Mouse (Mus musculus) c-Kit-positive CD71-positive TER-119-positive erythroid progenitor cells, embryonic 14.5 days (primary cell): Measurements from ENCODE around the gene Plpp2.
A peak's percentile ranks its signal among the peaks of the same experiment; 100 is the strongest.

Source experiments
- DNase-seq: peaks from one replicate; pipeline ENCODE4 v3.0.0-alpha.2; 2013; ENCODE audit warnings: low spot score

The Plpp2 gene

DNA sequence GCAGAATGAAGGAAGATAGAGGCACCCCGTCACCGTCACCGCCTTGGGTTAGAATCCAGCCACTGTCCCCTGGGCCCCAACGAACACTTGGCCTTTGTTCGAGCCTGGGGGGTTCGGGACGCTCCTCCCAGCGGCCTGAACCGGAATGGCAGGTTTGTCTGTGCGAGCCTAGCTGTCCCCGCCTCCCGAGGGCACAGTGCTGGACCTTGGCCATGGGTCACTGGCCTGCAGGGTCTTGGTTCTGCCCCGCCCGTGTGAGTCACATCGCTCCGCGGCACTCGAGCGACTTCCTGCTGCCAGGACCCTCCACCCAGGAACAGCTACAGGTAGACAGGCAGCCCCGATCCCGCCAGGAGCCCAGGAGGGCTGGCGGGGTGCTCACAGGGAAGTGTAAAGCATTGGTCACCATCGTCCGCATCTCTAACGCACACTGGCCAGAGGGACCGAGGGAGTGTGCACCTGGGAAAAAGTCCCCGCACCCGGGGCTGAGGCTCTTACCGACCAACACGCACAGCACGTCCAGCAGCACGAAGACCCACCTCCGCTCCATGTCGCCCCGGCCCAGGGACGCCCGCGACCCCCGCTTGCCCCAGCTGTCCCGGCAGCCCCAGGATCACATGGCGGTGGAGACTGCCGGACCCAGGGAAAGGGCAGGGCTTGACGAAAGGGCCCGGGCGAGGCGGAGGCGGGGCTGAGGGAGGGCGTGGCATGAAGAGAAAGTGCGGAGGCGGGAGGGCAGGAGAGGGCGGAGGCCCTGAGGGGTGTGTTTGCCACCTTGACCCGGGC is at the start of gene Plpp2:
Plpp2 (minus strand) TSS at position 671 of the 786 bp plus-strand sequence.
- DNase-seq, result peak; percentile 69

DNA sequence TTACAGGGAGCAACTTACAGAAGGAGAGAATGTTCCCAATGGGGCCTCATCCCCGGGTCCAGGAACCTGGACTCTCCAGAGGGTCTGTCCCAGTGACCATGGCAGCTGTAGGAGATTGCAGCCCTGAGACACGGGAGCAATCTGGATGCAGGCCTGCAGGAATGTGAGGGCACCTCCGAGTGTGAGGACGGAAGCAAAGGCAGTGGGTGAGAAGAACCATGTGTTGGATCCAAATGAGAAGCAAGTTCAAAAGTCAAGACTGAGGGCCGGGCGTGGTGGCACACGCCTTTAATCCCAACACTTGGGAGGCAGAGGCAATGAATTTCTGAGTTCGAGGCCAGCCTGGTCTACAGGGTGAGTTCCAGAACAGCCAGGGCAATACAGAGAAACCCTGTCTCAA is 47.9 kb upstream of the Plpp2 start:
- no peak for DNase-seq

DNA sequence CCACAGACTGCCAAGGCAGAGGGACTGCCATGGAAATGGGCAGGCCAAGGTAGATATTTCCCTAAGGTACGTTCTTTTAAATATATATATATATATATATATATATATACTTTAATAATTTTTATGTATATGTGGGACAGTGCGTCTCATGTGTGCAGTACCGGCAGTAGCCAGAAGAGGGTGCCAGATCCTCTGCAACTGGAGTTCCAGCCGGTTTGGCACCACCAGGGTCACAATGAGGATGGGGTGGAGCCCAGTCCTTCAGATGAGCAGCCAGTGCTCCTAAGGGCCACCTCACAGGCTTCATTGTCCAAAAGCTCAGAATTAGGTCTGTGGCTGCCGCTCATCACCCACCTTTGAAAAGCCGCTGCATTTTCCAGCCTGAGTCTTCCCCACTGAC is 47.2 kb upstream of the Plpp2 start:
- peak; percentile 47 for DNase-seq

DNA sequence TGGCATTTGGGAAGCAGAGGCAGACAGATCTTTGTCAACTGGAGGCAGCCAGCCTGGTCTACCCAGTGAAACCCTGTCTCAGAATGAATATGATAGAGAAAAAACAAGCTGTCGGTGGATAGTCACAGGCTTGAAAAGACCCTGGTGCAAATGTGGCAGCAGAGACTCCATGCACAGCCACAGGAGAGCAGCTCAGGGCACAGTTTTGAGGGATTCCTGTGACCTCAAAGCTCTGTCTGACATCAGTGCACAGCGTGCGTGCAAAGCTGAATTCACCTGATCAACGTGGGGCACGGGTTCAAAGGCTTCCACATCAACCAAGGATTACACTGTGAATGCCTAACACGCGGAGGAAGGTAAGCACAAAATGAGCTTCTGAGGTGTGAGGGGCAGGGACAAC is 46.8 kb upstream of the Plpp2 start:
- DNase-seq, result no peak

DNA sequence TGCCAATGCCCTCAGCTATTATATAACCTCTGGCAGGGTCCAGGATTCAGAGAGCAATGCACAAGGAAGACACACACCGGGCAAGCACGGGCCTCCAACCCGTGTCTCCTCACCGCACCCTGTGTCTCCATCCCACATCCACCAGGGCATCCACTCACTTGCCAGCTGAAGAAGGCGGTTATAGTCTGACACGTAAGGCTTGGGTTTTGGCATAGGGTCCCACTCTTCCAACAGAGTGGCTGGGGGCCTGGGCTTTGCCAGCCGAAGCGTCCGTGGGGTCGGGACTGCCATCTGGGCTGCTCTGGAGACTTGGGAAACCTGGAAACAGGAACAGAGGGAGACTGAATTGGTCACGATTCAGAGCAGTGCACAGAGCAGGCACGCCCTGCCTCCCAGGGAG is 46.2 kb upstream of the Plpp2 start:
- no peak for DNase-seq

DNA sequence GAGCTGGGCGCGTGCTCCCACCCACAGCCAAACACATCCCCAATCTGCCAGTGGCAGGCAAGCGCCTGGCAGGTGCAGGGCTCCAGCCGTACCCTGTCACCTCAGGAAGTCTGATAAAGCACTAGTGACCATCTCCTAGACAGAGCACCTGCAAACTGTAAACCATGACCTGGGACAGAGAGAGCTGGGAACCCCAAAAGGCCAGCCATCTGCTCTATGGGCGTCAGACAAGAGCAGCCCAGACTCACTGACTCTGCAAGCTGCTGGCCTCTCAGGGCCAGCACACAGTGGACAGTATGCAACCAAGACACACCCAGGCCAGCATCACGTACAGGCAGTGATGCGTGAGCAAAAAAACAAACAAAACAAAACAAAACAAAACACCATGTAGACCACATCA is 45.3 kb upstream of the Plpp2 start:
- no peak for DNase-seq

DNA sequence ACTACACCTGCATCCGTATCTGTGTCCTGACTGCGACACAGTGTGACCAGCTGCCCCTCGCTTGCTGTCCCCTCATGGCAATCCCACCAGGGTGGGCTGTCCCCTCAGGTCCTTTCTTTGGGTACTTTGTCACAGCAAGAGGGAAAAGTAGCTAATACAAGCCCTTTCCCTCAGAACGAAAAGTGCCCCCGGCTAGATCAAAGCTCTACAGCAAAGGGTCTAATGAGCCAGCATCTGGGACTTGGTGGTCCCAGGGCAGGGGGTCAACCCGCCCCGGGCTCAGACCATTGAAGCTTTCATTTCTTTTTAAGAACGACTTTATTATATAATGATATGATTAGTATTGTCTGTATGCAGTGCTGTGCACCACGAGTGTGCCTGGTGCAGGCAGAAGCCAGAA is 44.7 kb upstream of the Plpp2 start:
- DNase-seq, result no peak

DNA sequence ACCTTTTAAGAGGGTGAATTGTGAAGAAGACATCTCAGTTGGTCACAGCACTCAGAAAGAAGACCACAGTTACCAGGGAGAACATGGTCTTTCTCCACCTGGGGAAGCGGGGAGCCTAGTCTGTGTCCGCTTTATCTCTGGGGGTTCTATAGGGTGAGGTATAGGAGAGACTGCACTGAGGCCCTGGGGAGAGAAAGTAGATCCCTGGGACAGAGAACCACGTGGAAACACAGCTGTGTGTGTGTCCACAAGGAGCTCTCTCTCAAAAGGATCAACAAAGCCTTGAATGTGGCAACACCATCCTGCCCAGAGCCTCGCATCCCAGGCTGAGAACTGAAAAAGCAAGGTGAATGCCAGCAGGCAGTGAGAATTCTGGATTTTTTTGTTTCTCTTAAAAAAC is 43.8 kb upstream of the Plpp2 start:
- no peak for DNase-seq

DNA sequence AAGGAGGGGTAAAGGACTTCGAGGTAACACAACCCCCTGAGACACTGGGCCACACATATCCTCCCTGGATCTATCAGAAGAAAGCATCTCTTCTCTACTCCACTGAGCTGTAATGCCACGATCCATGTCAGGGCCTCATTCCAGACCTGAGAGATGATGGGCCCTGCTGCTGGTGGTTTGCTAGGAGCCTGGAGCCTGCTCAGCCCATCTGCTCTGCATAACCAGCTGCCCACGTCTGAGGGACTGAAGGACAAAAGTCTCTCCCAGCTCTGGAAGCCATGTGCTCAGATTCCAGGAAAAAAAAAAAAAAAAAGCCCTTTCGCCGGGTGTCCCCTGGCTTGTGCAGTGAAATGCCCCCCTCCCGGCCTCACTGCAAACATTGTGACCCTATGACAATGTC is 42.2 kb upstream of the Plpp2 start:
- no peak for DNase-seq

DNA sequence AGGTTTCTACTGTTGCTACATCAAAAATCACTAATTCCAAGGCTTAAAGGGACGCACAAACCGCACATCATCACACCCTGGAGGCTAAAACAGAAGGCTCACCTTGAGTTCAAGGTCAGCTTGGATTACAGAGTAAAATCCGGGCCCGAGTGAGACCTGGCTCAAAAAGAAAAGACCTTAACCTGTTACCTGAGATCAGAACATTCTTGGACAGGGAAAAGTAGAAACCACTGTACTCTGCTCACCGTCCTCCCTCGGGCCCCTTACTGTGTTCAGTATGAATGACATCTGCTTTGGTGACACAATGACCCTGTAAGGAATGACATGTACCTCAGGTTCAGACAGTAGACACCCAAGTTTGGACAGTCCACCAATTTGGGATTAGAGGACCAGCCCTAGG is 41.2 kb upstream of the Plpp2 start:
- no peak for DNase-seq

DNA sequence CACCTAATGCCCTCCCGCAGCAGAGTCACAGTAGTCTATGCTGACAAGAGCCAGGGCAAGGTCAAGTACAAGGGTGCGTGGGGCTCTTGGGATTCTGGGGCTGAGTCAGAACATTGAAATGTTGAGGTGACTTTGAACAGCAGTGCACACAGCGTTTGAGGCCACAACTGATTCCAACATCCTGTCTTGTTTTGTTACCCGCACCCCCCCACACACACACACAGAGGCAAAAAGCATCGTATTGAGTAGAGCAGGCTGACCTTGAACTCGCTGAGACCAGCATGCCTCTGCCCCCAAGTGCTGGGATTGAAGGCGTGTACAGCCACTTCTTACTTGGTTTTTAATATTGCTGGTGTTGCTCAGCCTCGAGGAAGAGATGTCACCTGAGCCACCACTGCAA is 40.8 kb upstream of the Plpp2 start:
- DNase-seq, result no peak

DNA sequence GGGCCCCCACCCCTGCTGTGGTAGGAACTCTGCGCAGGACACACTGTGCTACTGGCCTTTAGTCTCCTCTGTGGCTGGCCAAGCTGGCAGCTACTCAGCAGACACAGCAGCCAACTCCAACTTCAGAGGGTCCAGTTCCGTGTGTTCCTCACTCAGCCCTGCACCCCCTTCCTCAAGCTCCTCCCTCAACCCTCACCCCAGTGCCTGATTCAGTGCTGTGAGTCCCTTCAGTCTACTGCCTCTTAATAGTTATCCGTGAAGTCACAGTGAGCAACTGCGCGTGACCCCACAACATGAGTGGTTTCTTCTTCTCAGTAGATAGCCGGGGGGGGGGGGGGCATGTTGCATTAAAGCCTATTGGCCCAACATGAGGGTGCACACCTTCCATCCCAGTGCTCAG is 40.0 kb upstream of the Plpp2 start:
- no peak for DNase-seq

DNA sequence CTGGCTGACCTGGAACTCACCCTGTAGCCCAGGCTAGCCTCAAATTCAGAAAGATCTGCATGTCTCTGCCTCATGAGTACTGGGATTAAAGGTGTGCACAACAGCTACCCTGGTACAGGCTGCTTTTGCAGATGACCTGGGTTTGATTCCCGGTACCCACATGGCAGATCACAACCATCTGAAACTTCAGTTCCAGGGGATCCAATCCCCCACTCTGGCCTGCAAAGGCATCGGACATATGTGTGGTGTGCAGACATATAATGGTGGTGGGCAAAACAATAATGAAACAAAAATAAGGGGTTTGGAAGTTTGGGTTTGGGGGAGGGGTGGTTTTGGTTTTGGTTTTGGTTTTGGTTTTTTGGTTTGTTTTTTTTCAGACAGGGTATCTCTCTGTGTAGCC is 37.7 kb upstream of the Plpp2 start:
- no peak for DNase-seq

DNA sequence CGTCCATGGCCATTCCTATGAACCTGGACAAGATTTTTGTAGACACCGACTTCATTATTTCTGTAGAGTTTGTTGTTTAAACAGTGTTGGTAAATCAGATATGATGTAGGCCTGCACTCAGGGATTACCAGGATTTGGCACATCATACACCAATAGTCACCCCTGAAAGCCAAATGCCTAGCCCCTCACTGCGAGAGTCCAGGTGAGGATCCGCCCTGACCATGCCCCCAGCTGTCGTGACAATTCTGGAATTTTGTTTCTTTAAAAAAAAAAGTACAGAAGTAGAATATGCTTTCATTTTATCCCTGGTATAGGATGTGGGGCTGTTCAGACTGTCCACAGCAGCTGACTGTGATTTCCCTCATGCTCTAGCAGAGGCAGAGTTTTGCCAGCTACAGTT is 36.3 kb upstream of the Plpp2 start:
- DNase-seq, result no peak

DNA sequence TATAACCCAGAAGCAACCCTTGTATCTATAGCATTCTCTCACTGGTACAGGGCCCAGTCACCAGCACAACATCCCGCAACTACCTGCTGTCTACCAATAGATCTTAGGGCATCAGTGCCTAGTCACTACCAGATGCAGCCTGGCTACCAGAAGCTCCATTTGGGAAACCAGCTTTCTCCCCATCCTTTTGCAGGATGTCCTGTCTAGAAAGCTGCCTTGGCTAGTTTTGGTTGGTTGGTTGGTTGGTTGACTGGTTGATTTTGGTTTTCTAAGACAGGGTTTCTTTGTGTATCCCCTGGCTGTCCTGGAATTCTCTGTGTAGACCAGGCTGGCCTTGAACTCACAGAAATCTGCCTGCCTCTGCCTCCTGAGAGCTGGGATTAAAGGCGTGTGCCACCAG is 26.1 kb upstream of the Plpp2 start:
- no peak for DNase-seq

DNA sequence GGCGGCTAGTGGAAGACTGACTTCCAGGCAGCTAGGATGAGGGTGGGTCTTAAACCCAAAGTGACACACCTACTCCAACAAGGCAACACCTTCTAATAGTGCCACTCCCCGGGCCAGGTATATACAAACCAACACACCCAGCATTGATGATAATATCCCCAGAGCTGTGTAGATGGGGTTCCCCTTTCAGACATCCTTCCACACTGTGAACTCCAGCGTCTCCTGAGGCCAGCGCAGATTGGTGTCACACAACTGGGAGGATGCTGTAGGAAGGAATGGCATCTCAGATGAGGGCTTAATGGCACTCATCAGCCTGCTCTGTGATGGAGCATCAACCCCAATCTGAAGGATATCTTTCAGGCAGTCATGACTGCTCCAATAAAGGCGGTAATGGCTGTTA is 23.9 kb upstream of the Plpp2 start:
- DNase-seq, result no peak

DNA sequence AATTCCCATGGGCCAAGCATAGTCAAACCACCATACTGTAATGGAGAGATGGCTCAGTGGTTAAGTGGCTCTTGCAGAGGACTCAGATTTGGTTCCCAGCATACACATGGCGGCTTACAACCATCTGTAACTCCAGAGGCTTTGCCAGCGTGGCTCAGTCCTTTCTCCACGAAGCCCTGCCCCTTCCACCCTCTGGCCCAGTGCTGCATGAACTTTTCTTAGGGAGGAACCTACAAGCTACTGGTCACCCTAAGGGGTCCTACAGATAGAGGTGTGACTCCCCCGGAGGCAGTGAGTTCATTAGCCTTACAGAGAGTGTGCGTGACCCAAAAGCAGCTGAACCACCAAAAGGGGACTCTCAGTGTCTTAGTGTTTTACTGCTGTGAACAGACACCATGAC is 23.4 kb upstream of the Plpp2 start:
- no peak for DNase-seq

DNA sequence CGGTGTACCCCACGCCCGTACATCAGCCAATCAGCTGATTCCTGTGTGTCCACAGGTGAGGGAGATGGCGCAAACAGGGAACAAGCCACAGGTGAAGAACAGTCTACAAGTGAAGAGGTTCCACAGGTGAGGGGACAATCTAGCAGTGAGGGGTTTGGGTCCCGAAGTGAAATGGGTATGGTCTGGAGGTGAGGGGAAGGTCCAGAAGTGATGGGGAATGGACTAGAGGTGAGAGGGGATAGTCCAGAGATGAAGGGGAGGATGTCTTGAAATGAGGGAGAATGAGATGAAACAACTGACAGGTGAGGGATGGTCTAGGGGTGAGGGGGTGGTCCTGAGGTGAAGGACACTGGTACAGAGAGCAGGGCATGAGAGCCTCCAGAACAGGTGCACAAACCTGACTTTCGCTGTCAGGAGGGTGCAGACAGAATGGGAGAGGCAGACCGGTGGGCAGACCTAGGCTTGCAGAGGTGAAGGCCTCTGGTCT is 21.7 kb upstream of the Plpp2 start:
- DNase-seq, result no peak

DNA sequence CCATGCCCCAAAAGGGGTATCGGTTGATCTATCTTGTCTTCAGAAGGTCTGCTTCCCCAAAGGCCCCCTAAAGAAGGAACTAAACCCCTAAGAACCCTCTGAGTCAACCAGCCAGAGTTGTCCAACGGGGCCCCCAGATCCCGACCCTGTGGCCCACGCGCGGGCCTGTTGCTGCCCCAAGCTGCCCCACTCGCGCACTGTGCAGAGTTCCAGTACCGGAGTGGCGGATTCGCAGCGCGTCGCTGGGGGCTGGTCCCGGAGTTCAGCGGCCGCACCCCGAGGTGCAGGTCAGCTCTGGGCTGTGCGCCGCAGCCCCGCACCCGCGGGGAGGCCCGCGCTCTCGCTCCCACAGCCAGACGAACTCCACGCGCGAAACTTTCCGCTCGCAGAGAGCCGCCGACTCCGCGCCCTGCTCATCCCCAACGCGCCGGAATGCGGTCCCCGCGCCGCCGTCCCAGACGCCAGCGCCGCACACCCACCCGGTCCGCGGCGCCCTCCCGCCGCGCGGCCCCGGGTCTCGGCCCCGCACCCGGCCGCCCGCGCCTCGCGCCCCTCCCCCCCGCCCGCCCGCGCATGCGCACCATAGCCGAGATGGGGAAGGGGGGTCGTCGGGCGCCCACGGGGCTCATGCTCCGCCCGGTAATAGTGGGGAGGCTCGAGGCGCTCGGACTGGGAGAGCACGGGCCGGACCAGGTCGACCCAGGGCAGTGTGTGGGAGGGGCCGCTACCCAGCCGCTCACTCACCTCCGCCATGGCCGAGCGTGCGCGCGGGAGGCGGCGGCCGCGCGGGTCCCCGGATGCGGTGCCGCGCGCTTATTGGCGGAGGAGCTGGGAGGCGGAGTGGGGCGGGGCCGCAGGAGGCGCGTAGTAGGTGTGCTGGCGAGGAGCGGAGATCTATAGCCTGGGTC is 21.0 kb upstream of the Plpp2 start, which contains the start of gene Mier2:
Mier2 (minus strand) TSS at position 870 of the 908 bp plus-strand sequence.
- peak; percentile 48 for DNase-seq

DNA sequence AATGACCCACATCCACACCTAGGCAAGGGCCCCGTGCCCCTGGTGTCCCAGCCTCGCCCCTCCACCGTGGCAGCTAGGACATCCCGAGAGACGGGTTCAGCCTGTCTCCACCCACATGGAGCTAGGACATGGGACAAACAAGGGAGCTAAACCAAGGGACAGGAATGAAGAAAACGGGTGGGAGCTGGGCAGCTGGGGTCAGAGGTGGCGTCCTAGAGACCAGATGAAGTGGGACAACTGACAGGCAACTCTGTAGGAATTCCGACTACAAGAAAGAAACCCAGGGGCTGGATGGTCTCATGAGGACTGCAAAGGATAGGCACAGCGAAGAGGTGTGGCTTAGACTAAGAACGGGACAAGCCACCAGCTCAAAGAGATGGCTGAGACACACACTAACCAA is 20.1 kb upstream of the Plpp2 start:
- no peak for DNase-seq

DNA sequence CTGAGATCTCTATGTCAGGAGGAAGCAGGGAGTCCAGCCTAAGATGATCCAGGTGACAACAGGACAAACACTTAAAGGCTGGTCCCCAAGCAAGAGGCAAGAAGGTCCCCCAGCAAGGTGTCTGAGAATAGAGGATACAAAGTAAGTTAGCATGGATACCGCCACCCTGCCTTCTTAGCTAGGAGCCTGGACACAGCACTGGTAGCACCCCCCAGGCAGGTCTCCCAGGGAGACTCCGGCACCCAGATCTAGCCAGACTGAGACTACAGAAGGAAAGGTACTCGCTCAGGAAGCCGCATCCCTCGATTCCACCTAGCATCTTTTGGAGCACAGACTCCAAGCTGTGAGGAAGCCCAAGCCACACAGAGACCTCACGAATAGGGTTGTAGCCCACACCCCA is 19.6 kb upstream of the Plpp2 start:
- no peak for DNase-seq

DNA sequence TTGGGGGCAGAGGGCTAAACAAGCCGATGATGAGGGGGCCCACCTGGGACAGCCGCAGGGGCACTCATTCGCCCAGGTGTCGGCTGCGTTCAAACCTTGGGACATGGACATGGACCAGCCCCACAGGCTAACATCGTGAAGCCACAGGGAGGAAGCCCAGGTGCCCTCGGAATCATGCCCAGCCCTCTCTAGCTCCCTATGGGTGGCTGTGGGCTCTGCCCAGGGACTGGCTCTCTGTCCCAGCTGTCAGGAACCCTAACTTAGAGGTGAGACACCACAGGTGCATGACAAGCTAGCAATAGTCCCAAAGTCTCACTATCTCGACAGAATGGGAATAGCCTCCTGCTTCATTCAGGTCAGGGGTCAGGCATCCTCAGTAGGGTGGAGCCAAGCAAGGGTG is 18.9 kb upstream of the Plpp2 start:
- no peak for DNase-seq

DNA sequence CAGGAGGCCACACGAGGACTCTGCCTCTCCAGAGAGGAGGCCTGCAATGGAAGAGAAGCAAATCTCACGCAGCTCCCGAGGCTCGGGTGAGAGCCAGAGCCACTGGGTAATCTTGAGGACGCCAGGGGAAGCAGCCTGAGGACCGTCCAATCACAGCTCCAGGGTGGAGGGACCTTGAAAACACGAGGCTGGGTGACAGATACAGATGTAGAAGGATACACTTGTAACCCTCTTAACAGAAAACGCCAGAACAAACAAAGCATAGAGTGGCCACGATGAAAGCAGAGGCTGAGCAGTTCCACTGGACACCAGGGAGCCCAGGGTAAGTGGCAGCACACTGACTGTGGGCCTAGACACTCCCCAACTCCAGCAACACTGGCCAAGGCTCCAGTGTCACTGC is 16.8 kb upstream of the Plpp2 start:
- no peak for DNase-seq
